Mouse (Mus musculus): Measurements from ENCODE around the gene Sytl3.
"Not testable (repeated sequence)": the region's sequence is repeated elsewhere in the genome, so short reads cannot be mapped to it uniquely, and the experiment has no call there.

DNA sequence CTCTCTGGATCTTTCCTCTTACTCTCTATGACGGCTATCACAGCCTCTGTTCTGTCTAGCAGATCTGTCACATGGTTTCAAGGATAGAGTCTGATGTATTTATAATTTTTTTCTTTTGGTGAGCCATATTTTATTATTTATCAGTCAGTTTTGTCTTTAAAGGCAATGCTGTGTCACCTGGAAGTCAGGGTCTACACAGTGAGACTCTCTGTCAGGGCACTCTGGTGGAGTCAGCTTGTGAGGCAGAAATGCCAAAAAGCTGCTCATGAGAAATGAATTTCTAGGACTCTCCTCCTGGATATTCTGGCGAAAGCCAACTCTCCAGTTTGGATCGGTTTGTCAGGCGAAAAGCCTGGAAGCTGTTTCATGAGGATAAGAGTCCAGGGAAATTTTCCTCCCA, 23.1 kb upstream of the Sytl3 start:
- TF ChIP-seq CTCF (conservative IDR thresholded peaks at IDR 0.05; ENCODE audit: insufficient read depth, insufficient read length, low read depth, low read length); POLR2A (IDR thresholded peaks at IDR 0.05; ENCODE audit: low read depth, low read length): not testable (repeated sequence)

Measured in kidney, adult 2 months (tissue).